Mouse (Mus musculus) cerebellum, adult 11-12 months (tissue): ENCODE measurements around the gene Gm13102.
"Not testable (repeated sequence)": the region's sequence is repeated elsewhere in the genome, so short reads cannot be mapped to it uniquely, and the experiment has no call there.

Experiments
- DNase-seq: peaks from one replicate; pipeline ENCODE4 v3.0.0; 2022

The Gm13102 gene

GRCm38 (mm10) chr4:144106174-144106573, at the start of gene Gm13102:
Gene Gm13102, plus strand, starts transcription at chr4:144106474.
- DNase-seq, result not testable (repeated sequence)

- not testable (repeated sequence) for DNase-seq
Measured at GRCm38 (mm10) chr4:144058826-144059225, 47.4 kb upstream of the Gm13102 start, which contains the start of gene Pramel4. Gene Pramel4, plus strand, starts transcription at chr4:144059126.
